Mouse (Mus musculus) lung, embryonic 16.5 days (tissue): Measurements from ENCODE around the gene Wwox. TPM values are rescaled to one million over a fixed set of nuclear protein-coding genes. Genes with fewer than 3 reads are reported as not detected.

Experiments used
- ATAC-seq: fragments of 200-750 bp; cut with Nextera tagmentation; 2 replicates; pipeline ENCODE4 v1.8.0; 2017; ENCODE audit warnings: low read depth, mild to moderate bottlenecking, moderate library complexity
- H3K27ac ChIP-seq: fragments of 300-500 bp; sonication (generic); 2 replicates; pipeline ENCODE4 v1.5.1; 2014; ENCODE audit warnings: mild to moderate bottlenecking, control low read depth, low read length
- H3K27me3 ChIP-seq: fragments of 300-500 bp; sonication (generic); 2 replicates; pipeline ENCODE4 v1.6.1; 2014; ENCODE audit warnings: low read depth, low read length, mixed read lengths; ENCODE audit not compliant: control insufficient read depth, insufficient read depth
- H3K36me3 ChIP-seq: fragments of 300-500 bp; sonication (generic); 2 replicates; pipeline ENCODE4 v1.6.1; 2014; ENCODE audit warnings: low read length; ENCODE audit not compliant: control insufficient read depth, insufficient read depth
- H3K4me1 ChIP-seq: fragments of 300-500 bp; sonication (generic); replicated peaks from 2 replicates; pipeline ENCODE4 v1.6.1; 2014; ENCODE audit warnings: low read length, mixed read lengths; ENCODE audit not compliant: control insufficient read depth, insufficient read depth
- H3K4me2 ChIP-seq: fragments of 300-500 bp; sonication (generic); 2 replicates; pipeline ENCODE4 v1.6.1; 2014; ENCODE audit warnings: low read depth, low read length, control low read depth
- H3K4me3 ChIP-seq: fragments of 300-500 bp; sonication (generic); 2 replicates; pipeline ENCODE4 v1.5.1; 2014; ENCODE audit warnings: mild to moderate bottlenecking, low read length, control low read depth
- H3K9ac ChIP-seq: fragments of 300-500 bp; sonication (generic); 2 replicates; pipeline ENCODE4 v1.6.1; 2014; ENCODE audit warnings: low read length, control low read depth
- H3K9me3 ChIP-seq: fragments of 300-500 bp; sonication (generic); 2 replicates; pipeline ENCODE4 v1.6.1; 2016; ENCODE audit warnings: low read length; ENCODE audit not compliant: control insufficient read depth
- WGBS: fragments of 180-500 bp; shearing (Covaris S2); extraction: QIAGEN DNeasy Blood & Tissue Kit; methylation state at CpG from one replicate; pipeline ENCODE4 v1.1.7; 2014; 5-methylcytosine and 5-hydroxymethylcytosine counted together
- polyA plus RNA-seq: library from polyadenylated mRNA; unstranded; fragments of >200 nt; fragmentation: Nextera tagmentation; extraction: Ambion mirVana; gene quantifications from 2 replicates; pipeline ENCODE4 v1.2.1, GENCODE M21; 2015

The Wwox gene
- polyA plus RNA-seq, 1 experiment from 2014 or later: 20.2 TPM

DNA sequence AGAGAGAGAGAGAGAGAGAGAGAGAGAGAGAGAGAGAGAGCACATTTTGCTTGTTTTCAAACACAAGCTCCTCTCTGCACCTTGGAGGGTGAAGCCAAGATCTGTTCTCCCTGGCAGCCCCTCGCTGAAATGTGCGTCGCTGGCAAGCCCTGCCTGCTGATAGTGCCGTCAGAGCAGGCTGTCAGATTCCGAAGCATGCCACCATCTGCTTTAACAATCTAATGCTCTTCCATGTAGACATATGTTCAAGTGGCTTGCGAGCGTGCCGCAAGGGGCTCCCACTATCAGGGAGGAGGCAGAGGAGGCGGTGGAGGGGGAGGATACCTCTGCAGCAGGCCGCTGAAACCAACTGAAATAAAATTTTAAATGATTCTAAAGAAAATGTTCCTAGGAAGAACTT is 714.6 kb downstream of the Wwox start:
- 34% methylated on average over 10 of the region's 10 CpGs for WGBS
- H3K36me3 ChIP-seq: no peaks in the 10 kb centered on the region
- H3K4me2 ChIP-seq: no peak overlapping the region
- no peak overlapping the region for H3K27ac ChIP-seq
- H3K4me1 ChIP-seq: peaks cover 25% of the 10 kb centered on the region
- H3K9me3 ChIP-seq: no peaks in the 10 kb centered on the region
- H3K4me3 ChIP-seq: no peak overlapping the region
- no peak for ATAC-seq
- H3K27me3 ChIP-seq: no peaks in the 10 kb centered on the region; the same call in 1 of the 2 replicates
- H3K9ac ChIP-seq: no peak overlapping the region

DNA sequence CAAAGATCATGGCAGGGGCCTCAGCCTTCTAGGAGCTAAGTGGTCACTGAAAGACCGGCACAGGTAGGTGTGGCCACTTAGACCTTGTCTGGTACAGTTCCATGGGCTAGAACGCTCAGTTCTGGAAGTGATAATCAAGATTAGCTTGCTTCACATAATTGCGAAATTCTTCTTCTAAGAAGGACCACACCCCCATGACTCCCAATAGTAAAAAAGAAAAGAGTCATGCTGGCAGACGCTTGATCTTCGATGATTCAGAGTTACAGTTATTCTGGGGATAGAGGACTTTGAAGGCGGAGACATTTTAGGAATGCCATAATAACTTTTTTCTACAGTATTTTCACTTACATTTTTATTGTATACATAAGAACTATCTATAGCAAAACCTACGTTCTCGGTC is 716.7 kb downstream of the Wwox start:
- Histone ChIP-seq H3K36me3 (no peaks in the 10 kb centered on the region), H3K4me3 (no peak overlapping the region)
- no peak for ATAC-seq

DNA sequence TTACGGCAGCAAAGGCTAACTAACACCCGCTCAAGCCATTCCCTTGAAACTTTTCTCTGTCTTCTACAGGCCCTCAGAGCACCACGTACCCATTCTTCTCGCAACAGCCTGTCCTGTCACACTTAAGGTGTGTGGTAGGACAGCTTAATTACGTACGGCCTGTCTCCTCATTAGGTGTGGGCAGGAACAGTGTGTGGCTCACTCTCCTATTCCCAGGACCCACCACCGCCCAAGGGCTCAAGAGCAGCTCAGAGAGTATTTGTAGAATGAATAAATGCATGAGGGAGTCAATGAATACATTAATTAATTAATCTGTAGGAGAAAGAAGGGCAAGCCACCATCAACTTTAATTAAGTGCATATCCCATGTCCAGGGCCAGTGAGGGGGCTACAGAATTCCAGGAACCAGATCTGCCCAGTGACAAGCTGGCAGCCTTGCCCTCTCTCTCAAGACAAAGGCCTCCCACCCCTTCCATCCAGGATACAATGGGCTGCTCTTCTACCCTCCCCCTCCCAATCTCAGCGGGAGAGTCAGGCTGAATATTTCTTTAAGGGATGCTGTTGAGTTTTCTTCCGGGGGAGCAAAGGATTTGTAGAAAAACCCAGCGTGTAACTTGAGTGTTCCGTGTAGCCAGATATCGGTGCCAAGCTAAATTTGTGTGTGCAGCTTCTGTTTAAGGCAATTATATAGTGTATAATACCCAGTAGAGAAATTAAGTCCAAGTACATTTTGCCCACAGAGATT is 718.7 kb downstream of the Wwox start:
- no peak overlapping the region for H3K27ac ChIP-seq
- peaks cover 22% of the 10 kb centered on the region for H3K4me1 ChIP-seq
- 58% methylated on average over 12 of the region's 12 CpGs for WGBS
- no peak for ATAC-seq
- no peaks in the 10 kb centered on the region; the same call in 1 of the 2 replicates for H3K27me3 ChIP-seq
- no peaks in the 10 kb centered on the region for H3K9me3 ChIP-seq
- H3K36me3 ChIP-seq: no peaks in the 10 kb centered on the region
- no peak overlapping the region for H3K4me2 ChIP-seq
- H3K9ac ChIP-seq: no peak overlapping the region
- no peak overlapping the region for H3K4me3 ChIP-seq

More for the DNA sequence above, 716.7 kb downstream of the Wwox start:
- no peaks in the 10 kb centered on the region for H3K9me3 ChIP-seq
- no peak overlapping the region for H3K9ac ChIP-seq
- 52% methylated on average over 8 of the region's 8 CpGs for WGBS
- no peak overlapping the region for H3K4me2 ChIP-seq
- H3K27me3 ChIP-seq: no peaks in the 10 kb centered on the region; the same call in 1 of the 2 replicates
- peaks cover 23% of the 10 kb centered on the region for H3K4me1 ChIP-seq
- no peak overlapping the region for H3K27ac ChIP-seq

DNA sequence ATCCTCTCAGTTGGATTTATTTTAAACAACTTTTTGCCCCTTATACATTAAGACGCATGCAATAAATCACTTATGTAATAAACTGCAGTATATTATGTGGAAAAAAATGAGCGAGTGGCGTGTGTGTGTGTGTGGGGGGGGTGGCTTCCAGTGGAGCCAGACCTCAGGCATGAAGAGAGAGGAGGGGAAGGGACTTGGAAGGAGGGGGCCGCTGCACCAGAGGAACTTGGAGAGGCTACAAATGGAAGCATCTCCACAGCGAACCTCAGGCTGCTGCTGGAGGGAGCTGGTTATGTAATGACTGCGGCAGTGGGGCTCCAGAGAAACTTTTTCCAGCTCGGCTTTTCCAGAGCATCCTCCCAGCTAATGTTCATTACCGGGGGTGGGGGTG is 719.3 kb downstream of the Wwox start:
- H3K4me3 ChIP-seq: peak overlapping the region; percentile 42

DNA sequence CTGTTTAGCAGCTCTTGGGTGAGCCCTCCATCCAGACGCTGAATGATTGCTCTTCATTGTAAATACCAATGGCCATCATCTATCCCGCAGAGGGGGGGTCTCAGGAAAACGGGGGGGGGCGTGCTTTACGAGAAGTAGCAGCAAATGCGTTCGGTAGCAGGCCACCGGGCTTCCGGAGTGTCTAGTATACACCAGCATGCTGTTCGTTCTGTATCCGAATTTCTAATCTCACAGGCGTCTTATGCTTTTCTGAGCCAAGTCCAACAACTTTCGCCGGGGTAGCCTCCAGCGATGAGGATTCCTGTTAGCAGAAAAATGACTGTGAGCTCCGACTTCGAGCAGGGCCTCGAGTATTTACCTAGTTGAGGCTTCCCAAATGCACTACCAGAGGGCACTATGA is 719.8 kb downstream of the Wwox start:
- Histone ChIP-seq H3K9ac (peak overlapping the region; percentile 51), H3K4me2 (peak overlapping the region; percentile 70), H3K9me3 (no peaks in the 10 kb centered on the region), H3K27me3 (no peaks in the 10 kb centered on the region), H3K4me3 (peak overlapping the region; percentile 42), H3K4me1 (peaks cover 22% of the 10 kb centered on the region), H3K27ac (peak overlapping the region; percentile 76), H3K36me3 (no peaks in the 10 kb centered on the region)
- ATAC-seq: peak; percentile 34; the same call in 1 of the 2 replicates
- WGBS: 9% methylated on average over 18 of the region's 18 CpGs

More for the DNA sequence above, 719.3 kb downstream of the Wwox start:
- Histone ChIP-seq H3K4me1 (peaks cover 22% of the 10 kb centered on the region), H3K36me3 (no peaks in the 10 kb centered on the region), H3K4me2 (peak overlapping the region; percentile 70), H3K9me3 (no peaks in the 10 kb centered on the region), H3K9ac (peak overlapping the region; percentile 51), H3K27ac (peak overlapping the region; percentile 76), H3K27me3 (no peaks in the 10 kb centered on the region; the same call in 1 of the 2 replicates)
- ATAC-seq: peak; percentile 53
- WGBS: 12% methylated on average over 8 of the region's 8 CpGs

DNA sequence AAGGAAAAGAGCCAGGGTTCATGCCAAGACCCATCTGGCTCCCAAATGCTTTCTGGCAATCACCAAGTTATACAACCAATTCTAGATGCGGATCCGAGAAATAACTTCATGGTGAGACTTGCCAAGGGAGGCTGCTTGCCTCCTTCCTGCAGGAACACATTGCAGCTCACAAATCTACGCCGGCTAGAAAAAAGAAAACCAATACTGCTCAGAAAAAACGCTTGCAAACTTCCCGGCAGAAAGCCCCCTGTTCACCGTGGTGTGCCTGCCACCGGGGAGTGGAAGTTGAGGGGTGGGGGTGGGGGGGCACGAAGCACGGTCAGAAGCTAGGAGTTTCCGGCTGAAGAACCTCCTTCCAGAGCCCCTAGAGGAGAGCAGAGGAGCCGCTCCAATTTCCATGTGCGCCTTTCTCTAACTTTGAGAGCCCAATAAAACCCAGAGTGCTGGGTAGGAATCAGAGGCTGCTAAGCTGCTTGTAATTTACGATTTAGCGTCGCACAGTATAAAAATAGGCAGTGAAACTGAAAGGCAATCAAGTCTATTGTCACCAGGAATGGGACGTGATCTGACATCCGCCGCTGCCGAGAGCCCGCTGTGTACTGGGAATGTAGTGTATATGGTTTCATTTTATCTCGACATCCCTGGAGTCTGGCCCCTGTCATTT is 720.4 kb downstream of the Wwox start:
- Histone ChIP-seq H3K9ac (peak overlapping the region; percentile 66), H3K36me3 (no peaks in the 10 kb centered on the region), H3K27ac (peak overlapping the region; percentile 76), H3K4me1 (peaks cover 22% of the 10 kb centered on the region), H3K4me3 (peak overlapping the region; percentile 42), H3K9me3 (no peaks in the 10 kb centered on the region), H3K4me2 (peak overlapping the region; percentile 70), H3K27me3 (no peaks in the 10 kb centered on the region)
- WGBS: 6% methylated on average over 22 of the region's 22 CpGs
- peak; percentile 68 for ATAC-seq

DNA sequence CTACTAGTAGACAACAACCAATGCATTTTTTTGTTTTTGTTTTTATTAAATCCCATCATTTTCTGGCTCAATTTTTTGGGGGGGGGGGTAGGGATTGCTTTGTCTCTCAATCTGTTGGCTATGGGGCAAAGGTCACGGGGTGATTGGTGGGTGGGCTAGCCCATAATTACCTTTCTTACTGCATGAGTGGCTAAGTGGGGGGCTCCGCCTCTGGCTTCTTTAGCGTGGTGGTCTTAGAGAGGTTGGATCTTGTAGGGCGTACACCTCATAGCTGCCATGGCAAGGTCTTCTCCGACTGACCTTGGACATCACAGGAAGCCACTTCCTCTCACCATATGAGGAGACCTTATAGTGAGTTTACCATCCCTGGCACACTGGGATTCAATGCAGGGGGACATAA is 721.0 kb downstream of the Wwox start:
- Histone ChIP-seq H3K4me3 (peak overlapping the region; percentile 42), H3K9me3 (no peaks in the 10 kb centered on the region), H3K27me3 (no peaks in the 10 kb centered on the region), H3K4me1 (peaks cover 22% of the 10 kb centered on the region), H3K4me2 (peak overlapping the region; percentile 70), H3K27ac (peak overlapping the region; percentile 76; the same call in 1 of the 2 replicates), H3K36me3 (no peaks in the 10 kb centered on the region), H3K9ac (peak overlapping the region; percentile 66; the same call in 1 of the 2 replicates)
- ATAC-seq: no peak
- 86% methylated on average over 5 of the region's 5 CpGs for WGBS

DNA sequence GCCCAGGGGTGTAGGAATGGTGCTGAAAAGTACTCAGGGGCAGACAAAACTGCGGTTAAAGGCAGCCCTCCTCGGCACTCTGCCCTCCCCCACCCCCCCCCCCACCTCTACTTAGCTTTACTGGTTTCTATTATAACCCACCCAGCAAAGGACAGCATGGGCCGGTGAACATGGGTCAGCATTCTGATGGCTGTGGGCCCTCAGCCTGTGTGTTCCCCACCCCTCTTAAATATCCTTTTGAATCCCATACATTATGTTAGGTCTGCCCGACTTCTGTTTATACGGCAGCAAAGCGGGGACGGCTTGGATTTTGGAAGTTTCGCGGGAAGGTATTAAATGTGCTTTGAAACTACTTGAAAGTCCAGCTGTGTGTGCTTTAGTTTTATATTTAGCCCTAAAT is 722.1 kb downstream of the Wwox start:
- no peak overlapping the region for H3K9ac ChIP-seq
- peaks cover 19% of the 10 kb centered on the region for H3K4me1 ChIP-seq
- no peak overlapping the region for H3K4me3 ChIP-seq
- no peak overlapping the region for H3K4me2 ChIP-seq
- H3K36me3 ChIP-seq: no peaks in the 10 kb centered on the region
- H3K9me3 ChIP-seq: no peaks in the 10 kb centered on the region
- no peak for ATAC-seq
- H3K27me3 ChIP-seq: no peaks in the 10 kb centered on the region
- no peak overlapping the region for H3K27ac ChIP-seq
- 77% methylated on average over 9 of the region's 9 CpGs for WGBS

DNA sequence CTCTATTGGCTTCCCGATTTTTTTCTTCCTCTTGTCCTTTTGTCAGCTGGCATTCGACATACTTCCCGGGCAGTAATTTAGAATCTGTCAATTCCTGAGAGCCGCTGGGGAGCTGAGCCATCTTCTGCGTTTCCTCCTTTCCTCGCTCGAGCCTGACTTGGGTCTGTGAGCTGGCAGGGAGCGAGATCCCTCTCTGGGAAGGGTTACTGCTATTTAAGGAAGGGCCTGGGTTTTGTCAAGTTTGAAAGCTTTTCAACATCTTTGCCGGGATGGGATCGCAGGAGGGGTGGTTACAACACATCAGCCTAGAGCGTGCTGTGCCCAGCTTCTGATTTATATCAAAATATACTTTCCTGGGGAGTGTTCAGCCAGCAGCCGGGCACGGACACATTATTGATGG is 725.4 kb downstream of the Wwox start:
- Histone ChIP-seq H3K9ac (0 out of 2 replicates have a peak overlapping the region, but pooled peaks have one; percentile 31), H3K27ac (peak overlapping the region; percentile 29), H3K4me2 (peak overlapping the region; percentile 34), H3K36me3 (no peaks in the 10 kb centered on the region), H3K9me3 (no peaks in the 10 kb centered on the region), H3K4me3 (no peak overlapping the region), H3K4me1 (peaks cover 13% of the 10 kb centered on the region), H3K27me3 (no peaks in the 10 kb centered on the region)
- ATAC-seq: no peak
- WGBS: 16% methylated on average over 13 of the region's 13 CpGs
